Mouse (Mus musculus): ENCODE measurements around the gene Gm6034.
"Not testable (repeated sequence)": the region's sequence is repeated elsewhere in the genome, so short reads cannot be mapped to it uniquely, and the experiment has no call there.

- TF ChIP-seq CTCF, POLR2A (IDR thresholded peaks at IDR 0.05; ENCODE audit: extremely low read depth, insufficient read depth, low read length): not testable (repeated sequence)
Measured at GRCm38 (mm10) chr17:36030703-36031582, 11.8 kb upstream of the Gm6034 start.

All from cortical plate, adult 2 months (tissue).